In genomic region chr11:96344061-96344877, GRCm38 (mm10) we compare ENCODE assay signal across 9 mouse cellular contexts. TPM values are rescaled to one million over a fixed set of nuclear protein-coding genes. Genes with fewer than 3 reads are reported as not detected.
DNase-seq lines count a peak whose midpoint lies in the region; ATAC-seq and TF ChIP-seq lines count a peak whose summit lies in the region.
"Had no signal": no experiment of that assay in that cellular context is flagged by ENCODE, and none has a peak within 500 bp of the region (broad histone marks: within the 10 kb centered on the region; RNA-seq: fewer than 3 reads in every experiment).

No protein-coding gene starts in this region.

- 14% methylated on average over 40 of the region's 40 CpGs for WGBS in lung, embryonic 16.5 days
- 3% methylated on average over 36 of the region's 40 CpGs for WGBS in hindbrain, embryonic 11.5 days
- 21% methylated on average over 40 of the region's 40 CpGs for WGBS in kidney, embryonic 16.5 days
- WGBS in stomach, embryonic 14.5 days = 16% methylated on average over 40 of the region's 40 CpGs
- WGBS in thymus, adult 2 months = 91% methylated on average over 40 of the region's 40 CpGs

- H3K4me3 ChIP-seq in lung, embryonic 16.5 days (ENCODE audit: low read length) = peak overlapping the region; percentile 46
- peak overlapping the region; percentile 56 for H3K4me3 ChIP-seq in hindbrain, embryonic 11.5 days (ENCODE audit: low read depth, low read length)
- peak overlapping the region; percentile 18 for H3K4me3 ChIP-seq in kidney, embryonic 16.5 days (ENCODE audit: low read length)
- peak overlapping the region; percentile 20; the same call in 1 of the 2 replicates for H3K4me3 ChIP-seq in stomach, embryonic 14.5 days (ENCODE audit: low read depth, low read length)
- H3K4me3 ChIP-seq in thymus, adult 2 months (ENCODE audit: control insufficient read depth, insufficient read depth, low read length) = no peak overlapping the region

- H3K9ac ChIP-seq in lung, embryonic 16.5 days (ENCODE audit: low read length) = peak overlapping the region; percentile 60
- H3K9ac ChIP-seq in hindbrain, embryonic 11.5 days (ENCODE audit: low read depth, low read length) = peak overlapping the region; percentile 93
- peak overlapping the region; percentile 68 for H3K9ac ChIP-seq in kidney, embryonic 16.5 days (replicated peaks; ENCODE audit: low read length)
- peak overlapping the region; percentile 51 for H3K9ac ChIP-seq in stomach, embryonic 14.5 days (replicated peaks; ENCODE audit: low read depth, low read length)

- H3K4me2 ChIP-seq in lung, embryonic 16.5 days (ENCODE audit: low read depth, low read length) = peak overlapping the region; percentile 65
- peak overlapping the region; percentile 79 for H3K4me2 ChIP-seq in hindbrain, embryonic 11.5 days (replicated peaks; ENCODE audit: low read depth, low read length)
- H3K4me2 ChIP-seq in kidney, embryonic 16.5 days (replicated peaks; ENCODE audit: low read depth, low read length) = peak overlapping the region; percentile 90
- peak overlapping the region; percentile 78 for H3K4me2 ChIP-seq in stomach, embryonic 14.5 days (replicated peaks; ENCODE audit: low read depth, low read length)

- TF ChIP-seq POLR2A in thymus, adult 2 months (IDR thresholded peaks at IDR 0.05; ENCODE audit: control insufficient read depth, extremely low read depth, insufficient read depth, low read length, poor library complexity) = no peak

- peak overlapping the region; percentile 93 for H3K27ac ChIP-seq in lung, embryonic 16.5 days (ENCODE audit: low read length)
- H3K27ac ChIP-seq in hindbrain, embryonic 11.5 days (ENCODE audit: low read depth, low read length) = peak overlapping the region; percentile 98
- peak overlapping the region; percentile 99 for H3K27ac ChIP-seq in kidney, embryonic 16.5 days (ENCODE audit: low read length)
- H3K27ac ChIP-seq in stomach, embryonic 14.5 days (ENCODE audit: low read length) = peak overlapping the region; percentile 100
- no peak overlapping the region for H3K27ac ChIP-seq in thymus, adult 2 months (ENCODE audit: control insufficient read depth, insufficient read depth, low read length)

- H3K4me1 ChIP-seq in lung, embryonic 16.5 days (replicated peaks; ENCODE audit: control insufficient read depth, insufficient read depth, low read length) = peaks cover 12% of the 10 kb centered on the region
- peaks cover 5% of the 10 kb centered on the region; the same call in 1 of the 2 replicates for H3K4me1 ChIP-seq in hindbrain, embryonic 11.5 days (replicated peaks; ENCODE audit: control insufficient read depth, insufficient read depth, low read length)
- H3K4me1 ChIP-seq in kidney, embryonic 16.5 days (ENCODE audit: insufficient read depth, low read length) = peaks cover 90% of the 10 kb centered on the region
- peaks cover 46% of the 10 kb centered on the region for H3K4me1 ChIP-seq in stomach, embryonic 14.5 days (ENCODE audit: control insufficient read depth, insufficient read depth, low read length)
- no peaks in the 10 kb centered on the region for H3K4me1 ChIP-seq in thymus, adult 2 months (replicated peaks; ENCODE audit: control insufficient read depth, insufficient read depth, low read length)

- H3K27me3 ChIP-seq in lung, embryonic 16.5 days (ENCODE audit: control insufficient read depth, insufficient read depth, low read depth, low read length) = peaks cover 26% of the 10 kb centered on the region
- H3K27me3 ChIP-seq in hindbrain, embryonic 11.5 days (ENCODE audit: control insufficient read depth, insufficient read depth, low read length) = peaks cover 65% of the 10 kb centered on the region
- H3K27me3 ChIP-seq in kidney, embryonic 16.5 days (ENCODE audit: insufficient read depth, low read length) = no peaks in the 10 kb centered on the region
- 0 out of 2 replicates have a peak, but pooled peaks cover 3% of the 10 kb centered on the region for H3K27me3 ChIP-seq in stomach, embryonic 14.5 days (ENCODE audit: control insufficient read depth, insufficient read depth, low read length)
- H3K27me3 ChIP-seq in thymus, adult 2 months (ENCODE audit: control insufficient read depth, insufficient read depth, low read length) = peaks cover 22% of the 10 kb centered on the region

- no peaks in the 10 kb centered on the region for H3K9me3 ChIP-seq in lung, embryonic 16.5 days (ENCODE audit: control insufficient read depth, low read length)
- no peaks in the 10 kb centered on the region for H3K9me3 ChIP-seq in hindbrain, embryonic 11.5 days (ENCODE audit: control insufficient read depth, low read length)
- H3K9me3 ChIP-seq in kidney, embryonic 16.5 days (ENCODE audit: low read length) = no peaks in the 10 kb centered on the region
- no peaks in the 10 kb centered on the region for H3K9me3 ChIP-seq in stomach, embryonic 14.5 days (ENCODE audit: control insufficient read depth, low read depth, low read length)

- no peak for TF ChIP-seq CTCF in thymus, adult 2 months (IDR thresholded peaks at IDR 0.05; ENCODE audit: borderline replicate concordance, control insufficient read depth, extremely low read depth, insufficient read depth, low read length, poor library complexity)

- no peak for ATAC-seq in lung, embryonic 16.5 days (ENCODE audit: low read depth)
- peak; percentile 43; the same call in 1 of the 2 replicates for ATAC-seq in hindbrain, embryonic 11.5 days (ENCODE audit: low FRiP score)
- peak; percentile 25; the same call in 1 of the 2 replicates for ATAC-seq in kidney, embryonic 16.5 days (ENCODE audit: low FRiP score, low TSS enrichment)
- ATAC-seq in stomach, embryonic 14.5 days (ENCODE audit: insufficient number of reproducible peaks, insufficient read depth, low FRiP score, low read depth) = no peak

- no peak for DNase-seq in lung, postnatal 14 days
- DNase-seq in hindbrain, embryonic 11.5 days (ENCODE audit: low spot score) = peak; percentile 75
- no peak for DNase-seq in cerebellum, adult 11 months
- DNase-seq in thymus, adult 2 months = no peak
- DNase-seq: cerebellum, adult 9-10 months; right cerebral cortex, postnatal 25 days had no signal

- peaks cover 2% of the 10 kb centered on the region; the same call in 1 of the 2 replicates for H3K36me3 ChIP-seq in lung, embryonic 16.5 days (ENCODE audit: control insufficient read depth, insufficient read depth, low read length)
- no peaks in the 10 kb centered on the region for H3K36me3 ChIP-seq in hindbrain, embryonic 11.5 days (ENCODE audit: control insufficient read depth, insufficient read depth, low read length)
- H3K36me3 ChIP-seq in kidney, embryonic 16.5 days (ENCODE audit: insufficient read depth, low read length) = peaks cover 28% of the 10 kb centered on the region
- H3K36me3 ChIP-seq in stomach, embryonic 14.5 days (ENCODE audit: control insufficient read depth, insufficient read depth, low read length) = peaks cover 8% of the 10 kb centered on the region; the same call in 1 of the 2 replicates
- no peaks in the 10 kb centered on the region for H3K36me3 ChIP-seq in thymus, adult 2 months (ENCODE audit: control insufficient read depth, insufficient read depth, low read length)

RNA-seq across cellular contexts. Expression of gene Hoxb2, which starts 6.1 kb away (rescaled TPM):
- 20.1 and 24.0 TPM in 2 replicates for polyA plus RNA-seq in lung, embryonic 16.5 days (2015; fragmentation: Nextera tagmentation; extraction: Ambion mirVana)
- polyA plus RNA-seq in hindbrain, embryonic 11.5 days (2014; fragmentation: Nextera tagmentation; extraction: Ambion mirVana) = 64.9 and 67.5 TPM in 2 replicates
- polyA plus RNA-seq in kidney, embryonic 16.5 days (2015; fragmentation: Nextera tagmentation; extraction: Ambion mirVana) = 34.4 and 36.1 TPM in 2 replicates
- polyA plus RNA-seq in stomach, embryonic 14.5 days (2014; fragmentation: Nextera tagmentation; extraction: Ambion mirVana) = 23.1 and 25.9 TPM in 2 replicates
- 1.5 and 2.2 TPM in 2 replicates for polyA plus RNA-seq in thymus, adult 2 months (2012; rRNA removed)

RNA-seq across cellular contexts. Expression of gene Hoxb3, which starts 21.1 kb away (rescaled TPM):
- 2.1 and 2.6 TPM in 2 replicates for polyA plus RNA-seq in lung, embryonic 16.5 days (2015; fragmentation: Nextera tagmentation; extraction: Ambion mirVana)
- polyA plus RNA-seq in hindbrain, embryonic 11.5 days (2014; fragmentation: Nextera tagmentation; extraction: Ambion mirVana) = 10.5 and 13.1 TPM in 2 replicates
- 3.7 and 4.3 TPM in 2 replicates for polyA plus RNA-seq in kidney, embryonic 16.5 days (2015; fragmentation: Nextera tagmentation; extraction: Ambion mirVana)
- polyA plus RNA-seq in stomach, embryonic 14.5 days (2014; fragmentation: Nextera tagmentation; extraction: Ambion mirVana) = 3.6 and 4.7 TPM in 2 replicates
- polyA plus RNA-seq in thymus, adult 2 months (2012; rRNA removed) = 1.1 TPM in 2 replicates

RNA-seq across cellular contexts. Expression of gene Hoxb1, which starts 21.3 kb away (rescaled TPM):
- 0.18 TPM in 1 of 2 replicates, not detected in the other for polyA plus RNA-seq in lung, embryonic 16.5 days (2015; fragmentation: Nextera tagmentation; extraction: Ambion mirVana)
- polyA plus RNA-seq in hindbrain, embryonic 11.5 days (2014; fragmentation: Nextera tagmentation; extraction: Ambion mirVana) = 7.3 and 8.2 TPM in 2 replicates
- polyA plus RNA-seq in kidney, embryonic 16.5 days (2015; fragmentation: Nextera tagmentation; extraction: Ambion mirVana) = 0.08 and 0.12 TPM in 2 replicates
- 0.22 and 0.32 TPM in 2 replicates for polyA plus RNA-seq in stomach, embryonic 14.5 days (2014; fragmentation: Nextera tagmentation; extraction: Ambion mirVana)
- not detected in 2 replicates for polyA plus RNA-seq in thymus, adult 2 months (2012; rRNA removed)

RNA-seq across cellular contexts. Expression of gene Hoxb4, which starts 26.2 kb away (rescaled TPM):
- polyA plus RNA-seq in lung, embryonic 16.5 days (2015; fragmentation: Nextera tagmentation; extraction: Ambion mirVana) = 3.4 TPM in 2 replicates
- polyA plus RNA-seq in hindbrain, embryonic 11.5 days (2014; fragmentation: Nextera tagmentation; extraction: Ambion mirVana) = 3.5 and 5.1 TPM in 2 replicates
- 4.1 and 6.2 TPM in 2 replicates for polyA plus RNA-seq in kidney, embryonic 16.5 days (2015; fragmentation: Nextera tagmentation; extraction: Ambion mirVana)
- polyA plus RNA-seq in stomach, embryonic 14.5 days (2014; fragmentation: Nextera tagmentation; extraction: Ambion mirVana) = 3.5 and 3.7 TPM in 2 replicates
- 1.3 and 1.5 TPM in 2 replicates for polyA plus RNA-seq in thymus, adult 2 months (2012; rRNA removed)

RNA-seq across cellular contexts. Expression of gene Hoxb5, which starts 41.1 kb away (rescaled TPM):
- polyA plus RNA-seq in lung, embryonic 16.5 days (2015; fragmentation: Nextera tagmentation; extraction: Ambion mirVana) = 39.2 and 46.6 TPM in 2 replicates
- 33.1 and 42.5 TPM in 2 replicates for polyA plus RNA-seq in hindbrain, embryonic 11.5 days (2014; fragmentation: Nextera tagmentation; extraction: Ambion mirVana)
- polyA plus RNA-seq in kidney, embryonic 16.5 days (2015; fragmentation: Nextera tagmentation; extraction: Ambion mirVana) = 19.2 and 24.3 TPM in 2 replicates
- polyA plus RNA-seq in stomach, embryonic 14.5 days (2014; fragmentation: Nextera tagmentation; extraction: Ambion mirVana) = 21.2 and 23.3 TPM in 2 replicates
- polyA plus RNA-seq in thymus, adult 2 months (2012; rRNA removed) = 0.18 and 0.22 TPM in 2 replicates

Comparison
In these comparisons a context has a peak if more than half of its experiments do, and no peak if none do; other contexts are left out.
1. ATAC-seq: peak in hindbrain, embryonic 11.5 days (single experiment) and kidney, embryonic 16.5 days (single experiment); none in lung, embryonic 16.5 days (single experiment) and stomach, embryonic 14.5 days (single experiment).
2. Peak in every context shown above with its lines, with median percentiles within 50 percentile points of each other: H3K4me2 ChIP-seq and H3K9ac ChIP-seq.